Mouse (Mus musculus) spleen, adult 10 weeks (tissue): Measurements from ENCODE around the gene Trf. TPM values are rescaled to one million over a fixed set of nuclear protein-coding genes. Genes with fewer than 3 reads are reported as not detected.

Source experiments
- polyA plus RNA-seq: library from polyadenylated mRNA; stranded (reverse); fragments of 350-450 nt; fragmentation: Illumina TruSeq; extraction: RNeasy Lipid Tissue Mini Kit (QIAGEN cat#74804); gene quantifications from one replicate; pipeline ENCODE4 v1.2.3, GENCODE M21; 2015; ENCODE audit warnings: low replicate concordance; ENCODE audit not compliant: insufficient read depth

Gene Trf
- polyA plus RNA-seq: 448 TPM

GRCm38 (mm10) chr9:103230151-103230951, at the start of gene Trf, which contains the start of gene Gm20425:
Gene Trf, minus strand, starts transcription at chr9:103230444.
Gene Gm20425, minus strand, starts transcription at chr9:103230307.

GRCm38 (mm10) chr9:103201561-103202260, 28.5 kb downstream of the Trf start, which contains the start of gene Srprb:
Gene Srprb, minus strand, starts transcription at chr9:103202137.

Other genes with a start within 250 kb of the Trf start
- gene Slco2a1, start 241.7 kb downstream of the Trf start, polyA plus RNA-seq: 30.6 TPM
- 10.2 TPM for gene Rab6b, start 118.7 kb downstream of the Trf start, polyA plus RNA-seq
- 18.0 TPM for gene Srprb, start 28.3 kb downstream of the Trf start, polyA plus RNA-seq
- gene Gm20425, start 137 bp downstream of the Trf start, polyA plus RNA-seq: 4.8 TPM
- gene 1300017J02Rik, start 74.6 kb upstream of the Trf start, polyA plus RNA-seq: 9.9 TPM
- 82.4 TPM for gene Topbp1, start 74.8 kb upstream of the Trf start, polyA plus RNA-seq
- 137 TPM for gene Cdv3, start 135.4 kb upstream of the Trf start, polyA plus RNA-seq
- gene Bfsp2, start 250.0 kb upstream of the Trf start, polyA plus RNA-seq: 12.1 TPM